Mouse (Mus musculus) myocyte (in vitro differentiated cells): ENCODE measurements around the gene Snx29. TPM values are rescaled to one million over a fixed set of nuclear protein-coding genes. Genes with fewer than 3 reads are reported as not detected.
A peak's percentile ranks its signal among the peaks of the same experiment; 100 is the strongest.

ENCODE experiments used
- H3K27me3 ChIP-seq: one replicate; pipeline ENCODE4 v1.6.1; 2011; ENCODE audit not compliant: control insufficient read depth, insufficient read depth, insufficient read length
- H3K36me3 ChIP-seq: one replicate; pipeline ENCODE4 v1.6.1; 2011; ENCODE audit not compliant: control insufficient read depth, insufficient read depth
- H3K4me2 ChIP-seq: one replicate; pipeline ENCODE4 v1.6.1; 2011; ENCODE audit warnings: low read depth, control low read depth
- H3K4me3 ChIP-seq: one replicate; pipeline ENCODE4 v1.5.1; 2011; ENCODE audit warnings: mild to moderate bottlenecking, control low read depth, moderate library complexity
- H3K79me2 ChIP-seq: one replicate; pipeline ENCODE4 v1.6.1; 2011; ENCODE audit not compliant: control insufficient read depth, insufficient read depth
- H3ac ChIP-seq: one replicate; pipeline ENCODE4 v1.6.1; 2011; ENCODE audit not compliant: control insufficient read depth, insufficient read length
- CEBPB ChIP-seq: IDR thresholded peaks from 2 replicates; pipeline ENCODE4 v1.6.1; 2011; ENCODE audit warnings: mild to moderate bottlenecking, moderate library complexity; ENCODE audit not compliant: poor library complexity, insufficient read depth, severe bottlenecking
- E2F4 ChIP-seq: IDR thresholded peaks from one replicate; pipeline ENCODE4 v1.6.1; 2011; ENCODE audit warnings: mild to moderate bottlenecking, control low read depth, moderate library complexity; ENCODE audit not compliant: insufficient read depth
- MAX ChIP-seq: IDR thresholded peaks from one replicate; pipeline ENCODE4 v1.6.1; 2011; ENCODE audit warnings: low read depth, mild to moderate bottlenecking, control low read depth
- MYOD1 ChIP-seq, 3 experiments: IDR thresholded peaks; one replicate each; pipeline ENCODE4 v1.6.1; 2011; ENCODE audit warnings: control low read depth in 2 of 3, low read depth in 2 of 3, mild to moderate bottlenecking in 2 of 3, moderate library complexity in 1 of 3; ENCODE audit not compliant: insufficient read length in 2 of 3, control insufficient read depth in 1 of 3
- MYOG ChIP-seq, 3 experiments: IDR thresholded peaks; one replicate each; pipeline ENCODE4 v1.6.1; 2011; ENCODE audit warnings: control low read depth in 2 of 3, low read depth in 2 of 3, mild to moderate bottlenecking in 2 of 3; ENCODE audit not compliant: insufficient read length in 2 of 3, control insufficient read depth in 1 of 3, insufficient read depth in 1 of 3
- POLR2A ChIP-seq: IDR thresholded peaks from one replicate; pipeline ENCODE4 v1.6.1; 2011; ENCODE audit warnings: low read depth, mild to moderate bottlenecking, control low read depth, moderate library complexity; ENCODE audit not compliant: insufficient read length
- POLR2AphosphoS2 ChIP-seq: IDR thresholded peaks from one replicate; pipeline ENCODE4 v1.6.1; 2011; ENCODE audit warnings: low read depth, control low read depth; ENCODE audit not compliant: insufficient read length
- REST ChIP-seq: IDR thresholded peaks from one replicate; pipeline ENCODE4 v1.6.1; 2011; ENCODE audit warnings: mild to moderate bottlenecking, control low read depth, moderate library complexity; ENCODE audit not compliant: insufficient read depth, insufficient read length
- SRF ChIP-seq: IDR thresholded peaks from one replicate; pipeline ENCODE4 v1.6.1; 2011; ENCODE audit warnings: low read depth; ENCODE audit not compliant: control insufficient read depth, insufficient read length
- TCF12 ChIP-seq: IDR thresholded peaks from one replicate; pipeline ENCODE4 v1.6.1; 2011; ENCODE audit warnings: mild to moderate bottlenecking, control low read depth; ENCODE audit not compliant: poor library complexity, insufficient read depth, severe bottlenecking
- TCF3 ChIP-seq: IDR thresholded peaks from one replicate; pipeline ENCODE4 v1.6.1; 2011; ENCODE audit warnings: low read depth, control low read depth; ENCODE audit not compliant: insufficient read length
- USF1 ChIP-seq: IDR thresholded peaks from one replicate; pipeline ENCODE4 v1.6.1; 2011; ENCODE audit warnings: low read depth, mild to moderate bottlenecking, control low read depth, moderate library complexity
- polyA plus RNA-seq: library from polyadenylated mRNA; unstranded; fragments of >200 nt; fragmentation: generic; extraction: Trizol; gene quantifications from one replicate; pipeline ENCODE4 v1.2.1, GENCODE M21; 2012; ENCODE audit warnings: missing spikeins

Snx29 gene
- polyA plus RNA-seq, 1 experiment: 1.7 TPM

GRCm38 (mm10) chr16:11782082-11782481 is 459.4 kb downstream of the Snx29 start:
- Histone ChIP-seq H3K79me2 (no peaks in the 10 kb centered on the region), H3K4me3 (no peak overlapping the region), H3K27me3 (no peaks in the 10 kb centered on the region), H3K4me2 (peak overlapping the region; percentile 44), H3ac (no peak overlapping the region), H3K36me3 (no peaks in the 10 kb centered on the region)
- TF ChIP-seq MYOG (IDR thresholded peaks at IDR 0.05; ENCODE audit: control insufficient read depth in 1 of 3, insufficient read depth in 1 of 3, insufficient read length in 2 of 3, low read depth in 2 of 3) (peak in 1 of 3 experiments; percentile 65), TCF3 (peak; percentile 15), POLR2AphosphoS2 (no peak), TCF12 (peak; percentile 42), REST (no peak), E2F4 (no peak), MYOD1 (IDR thresholded peaks at IDR 0.05; ENCODE audit: control insufficient read depth in 1 of 3, insufficient read length in 2 of 3, low read depth in 2 of 3) (peak; percentile 43 to 96 (median 92))

GRCm38 (mm10) chr16:11783337-11783736 is 460.6 kb downstream of the Snx29 start:
- Histone ChIP-seq H3K27me3 (no peaks in the 10 kb centered on the region), H3K4me3 (no peak overlapping the region), H3ac (no peak overlapping the region), H3K36me3 (no peaks in the 10 kb centered on the region), H3K4me2 (peak overlapping the region; percentile 10), H3K79me2 (no peaks in the 10 kb centered on the region)
- TF ChIP-seq REST (no peak), TCF12 (no peak), SRF (no peak), POLR2A (peak; percentile 19)

DNA sequence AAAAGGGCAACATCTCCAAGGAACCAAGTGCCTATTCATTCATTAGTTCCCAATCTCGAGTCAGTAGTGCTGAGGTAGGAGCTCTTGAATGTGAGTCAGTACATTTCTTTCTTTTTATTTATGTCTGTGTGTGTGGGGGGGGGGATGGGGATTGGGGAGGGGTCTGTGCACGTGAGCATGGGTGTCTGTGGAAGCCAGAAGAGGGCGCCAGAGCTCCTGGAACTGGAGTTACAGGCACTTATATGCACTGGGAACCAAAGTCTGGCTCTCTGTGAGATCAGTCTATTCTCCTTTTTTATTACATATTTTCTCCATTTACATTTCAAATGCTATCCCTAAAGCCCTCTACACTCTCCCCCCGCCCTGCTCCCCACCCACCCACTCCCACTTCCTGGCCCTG is 461.6 kb downstream of the Snx29 start:
- no peaks in the 10 kb centered on the region for H3K27me3 ChIP-seq
- no peak overlapping the region for H3ac ChIP-seq
- no peak overlapping the region for H3K4me2 ChIP-seq
- TF ChIP-seq POLR2A (no peak), SRF (no peak), CEBPB (no peak), MAX (no peak), USF1 (no peak), MYOG (IDR thresholded peaks at IDR 0.05; ENCODE audit: control insufficient read depth in 1 of 3, insufficient read depth in 1 of 3, insufficient read length in 2 of 3, low read depth in 2 of 3) (no peak), TCF3 (no peak), MYOD1 (IDR thresholded peaks at IDR 0.05; ENCODE audit: control insufficient read depth in 1 of 3, insufficient read length in 2 of 3, low read depth in 2 of 3) (no peak), E2F4 (no peak), REST (no peak), POLR2AphosphoS2 (no peak), TCF12 (no peak)
- no peaks in the 10 kb centered on the region for H3K79me2 ChIP-seq
- no peaks in the 10 kb centered on the region for H3K36me3 ChIP-seq
- H3K4me3 ChIP-seq: no peak overlapping the region

- TF ChIP-seq MYOD1 (IDR thresholded peaks at IDR 0.05; ENCODE audit: control insufficient read depth in 1 of 3, insufficient read length in 2 of 3, low read depth in 2 of 3) (no peak), USF1 (no peak), TCF3 (no peak)
- Histone ChIP-seq H3K27me3 (no peaks in the 10 kb centered on the region), H3K36me3 (no peaks in the 10 kb centered on the region), H3K4me3 (no peak overlapping the region), H3ac (no peak overlapping the region), H3K4me2 (no peak overlapping the region), H3K79me2 (no peaks in the 10 kb centered on the region)
These were observed 463.1 kb downstream of the Snx29 start for GRCm38 (mm10) chr16:11785806-11786205.

DNA sequence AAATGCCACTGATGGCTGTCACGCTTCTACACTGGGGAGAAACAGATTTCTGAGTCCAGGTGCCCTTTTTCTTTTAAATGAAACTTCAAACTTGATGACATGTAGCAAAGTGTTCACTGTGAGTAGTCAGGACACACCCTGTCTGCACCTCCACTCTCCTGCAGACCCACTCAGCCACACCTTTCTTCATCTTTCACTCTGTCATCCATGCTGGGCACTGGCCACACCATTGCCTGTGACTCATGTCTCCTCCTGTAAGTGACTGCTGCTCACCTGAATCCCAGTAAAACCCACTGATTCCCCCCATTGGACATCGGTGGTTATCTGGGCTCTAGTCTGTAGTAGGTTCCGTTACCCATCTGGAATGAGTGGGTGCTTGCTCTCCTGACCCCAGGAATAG is 467.8 kb downstream of the Snx29 start:
- H3K4me2 ChIP-seq: no peak overlapping the region
- TF ChIP-seq TCF12 (no peak), CEBPB (no peak), MYOG (IDR thresholded peaks at IDR 0.05; ENCODE audit: control insufficient read depth in 1 of 3, insufficient read depth in 1 of 3, insufficient read length in 2 of 3, low read depth in 2 of 3) (no peak), MYOD1 (IDR thresholded peaks at IDR 0.05; ENCODE audit: control insufficient read depth in 1 of 3, insufficient read length in 2 of 3, low read depth in 2 of 3) (no peak), POLR2AphosphoS2 (no peak), MAX (no peak), E2F4 (no peak), TCF3 (no peak), REST (no peak), SRF (no peak), USF1 (no peak), POLR2A (no peak)
- H3ac ChIP-seq: no peak overlapping the region
- H3K27me3 ChIP-seq: no peaks in the 10 kb centered on the region
- no peaks in the 10 kb centered on the region for H3K79me2 ChIP-seq
- H3K36me3 ChIP-seq: no peaks in the 10 kb centered on the region
- H3K4me3 ChIP-seq: no peak overlapping the region
